Mouse (Mus musculus): ENCODE results near the gene C1qb. TPM values are rescaled to one million over a fixed set of nuclear protein-coding genes. Genes with fewer than 3 reads are reported as not detected.
A peak's percentile ranks its signal among the peaks of the same experiment; 100 is the strongest.

C1qb gene
- polyA plus RNA-seq, 1 experiment from 2014 or later = 55.1 TPM

- WGBS = 73% methylated on average over 6 of the region's 6 CpGs
- Histone ChIP-seq H3K36me3 (ENCODE audit: insufficient read depth, low read length) (no peaks in the 10 kb centered on the region), H3K9ac (replicated peaks; ENCODE audit: low read depth) (no peak overlapping the region), H3K9me3 (ENCODE audit: low read length) (no peaks in the 10 kb centered on the region), H3K4me2 (replicated peaks; ENCODE audit: low read depth, low read length) (no peak overlapping the region), H3K27ac (ENCODE audit: low read length) (no peak overlapping the region), H3K4me3 (ENCODE audit: low read depth, low read length) (no peak overlapping the region), H3K27me3 (replicated peaks; ENCODE audit: insufficient read depth, low read length) (no peaks in the 10 kb centered on the region), H3K4me1 (ENCODE audit: insufficient read depth, low read depth, low read length) (no peaks in the 10 kb centered on the region)
- DNase-seq (ENCODE audit: low spot score) (no peak), ATAC-seq (no peak)
- no peak for TF ChIP-seq EP300 (IDR thresholded peaks at IDR 0.05)
- no peak for TF ChIP-seq CTCF (IDR thresholded peaks at IDR 0.05)
Observed at GRCm38 (mm10) chr4:136847166-136847565, 38.8 kb downstream of the C1qb start.

GRCm38 (mm10) chr4:136842802-136843201, 43.2 kb downstream of the C1qb start:
- ATAC-seq = no peak
- H3K27ac ChIP-seq (ENCODE audit: low read length) = no peak overlapping the region
- WGBS = 63% methylated on average over 10 of the region's 10 CpGs

GRCm38 (mm10) chr4:136842033-136842432, 44.0 kb downstream of the C1qb start:
- Histone ChIP-seq H3K4me2 (replicated peaks; ENCODE audit: low read depth, low read length) (no peak overlapping the region), H3K4me1 (ENCODE audit: insufficient read depth, low read depth, low read length) (no peaks in the 10 kb centered on the region), H3K36me3 (ENCODE audit: insufficient read depth, low read length) (no peaks in the 10 kb centered on the region), H3K27ac (ENCODE audit: low read length) (no peak overlapping the region), H3K27me3 (replicated peaks; ENCODE audit: insufficient read depth, low read length) (0 out of 2 replicates have a peak, but pooled peaks cover 10% of the 10 kb centered on the region), H3K9ac (replicated peaks; ENCODE audit: low read depth) (no peak overlapping the region), H3K9me3 (ENCODE audit: low read length) (no peaks in the 10 kb centered on the region), H3K4me3 (ENCODE audit: low read depth, low read length) (no peak overlapping the region)
- DNase-seq (ENCODE audit: low spot score) = no peak
- TF ChIP-seq CTCF (IDR thresholded peaks at IDR 0.05) (no peak), EP300 (IDR thresholded peaks at IDR 0.05) (no peak)
- no peak for ATAC-seq
- WGBS = 47% methylated on average over 4 of the region's 4 CpGs

More at GRCm38 (mm10) chr4:136842802-136843201, 43.2 kb downstream of the C1qb start:
- H3K4me3 ChIP-seq (ENCODE audit: low read depth, low read length) = no peak overlapping the region
- H3K9ac ChIP-seq (replicated peaks; ENCODE audit: low read depth) = no peak overlapping the region
- H3K4me1 ChIP-seq (ENCODE audit: insufficient read depth, low read depth, low read length) = no peaks in the 10 kb centered on the region
- no peak for DNase-seq (ENCODE audit: low spot score)
- TF ChIP-seq EP300 (IDR thresholded peaks at IDR 0.05) (no peak), CTCF (IDR thresholded peaks at IDR 0.05) (no peak)
- no peaks in the 10 kb centered on the region for H3K9me3 ChIP-seq (ENCODE audit: low read length)
- no peak overlapping the region for H3K4me2 ChIP-seq (replicated peaks; ENCODE audit: low read depth, low read length)
- H3K27me3 ChIP-seq (replicated peaks; ENCODE audit: insufficient read depth, low read length) = 0 out of 2 replicates have a peak, but pooled peaks cover 4% of the 10 kb centered on the region
- no peaks in the 10 kb centered on the region for H3K36me3 ChIP-seq (ENCODE audit: insufficient read depth, low read length)

- no peak overlapping the region for H3K4me3 ChIP-seq (ENCODE audit: low read depth, low read length)
- ATAC-seq = peak; percentile 66
- WGBS = 9% methylated on average over 5 of the region's 5 CpGs
- H3K27ac ChIP-seq (ENCODE audit: low read length) = no peak overlapping the region
- 0 out of 2 replicates have a peak, but pooled peaks cover 11% of the 10 kb centered on the region for H3K27me3 ChIP-seq (replicated peaks; ENCODE audit: insufficient read depth, low read length)
- H3K36me3 ChIP-seq (ENCODE audit: insufficient read depth, low read length) = no peaks in the 10 kb centered on the region
- H3K4me2 ChIP-seq (replicated peaks; ENCODE audit: low read depth, low read length) = no peak overlapping the region
- TF ChIP-seq EP300 (IDR thresholded peaks at IDR 0.05) = no peak
- TF ChIP-seq CTCF (IDR thresholded peaks at IDR 0.05) = peak; percentile 91
- no peak overlapping the region for H3K9ac ChIP-seq (replicated peaks; ENCODE audit: low read depth)
- peak; percentile 85 for DNase-seq (ENCODE audit: low spot score)
- H3K4me1 ChIP-seq (ENCODE audit: insufficient read depth, low read depth, low read length) = peaks cover 8% of the 10 kb centered on the region; the same call in 1 of the 2 replicates
- H3K9me3 ChIP-seq (ENCODE audit: low read length) = no peaks in the 10 kb centered on the region
Observed at GRCm38 (mm10) chr4:136841056-136841455, 44.9 kb downstream of the C1qb start.

GRCm38 (mm10) chr4:136838462-136838861, 47.5 kb downstream of the C1qb start:
- Histone ChIP-seq H3K4me1 (ENCODE audit: insufficient read depth, low read depth, low read length) (peaks cover 12% of the 10 kb centered on the region), H3K9me3 (ENCODE audit: low read length) (no peaks in the 10 kb centered on the region), H3K27ac (ENCODE audit: low read length) (no peak overlapping the region), H3K9ac (replicated peaks; ENCODE audit: low read depth) (no peak overlapping the region), H3K36me3 (ENCODE audit: insufficient read depth, low read length) (no peaks in the 10 kb centered on the region), H3K4me3 (ENCODE audit: low read depth, low read length) (no peak overlapping the region), H3K4me2 (replicated peaks; ENCODE audit: low read depth, low read length) (no peak overlapping the region), H3K27me3 (replicated peaks; ENCODE audit: insufficient read depth, low read length) (0 out of 2 replicates have a peak, but pooled peaks cover 11% of the 10 kb centered on the region)
- no peak for DNase-seq (ENCODE audit: low spot score)
- TF ChIP-seq CTCF (IDR thresholded peaks at IDR 0.05) = no peak
- no peak for TF ChIP-seq EP300 (IDR thresholded peaks at IDR 0.05)
- 52% methylated on average over 9 of the region's 9 CpGs for WGBS
- no peak for ATAC-seq

GRCm38 (mm10) chr4:136838026-136838425, 48.0 kb downstream of the C1qb start:
- peaks cover 12% of the 10 kb centered on the region for H3K4me1 ChIP-seq (ENCODE audit: insufficient read depth, low read depth, low read length)
- H3K9me3 ChIP-seq (ENCODE audit: low read length) = no peaks in the 10 kb centered on the region
- TF ChIP-seq CTCF (IDR thresholded peaks at IDR 0.05) (no peak), EP300 (IDR thresholded peaks at IDR 0.05) (no peak)
- H3K9ac ChIP-seq (replicated peaks; ENCODE audit: low read depth) = no peak overlapping the region
- no peak for ATAC-seq
- no peak overlapping the region for H3K4me3 ChIP-seq (ENCODE audit: low read depth, low read length)
- no peaks in the 10 kb centered on the region for H3K36me3 ChIP-seq (ENCODE audit: insufficient read depth, low read length)
- no peak overlapping the region for H3K27ac ChIP-seq (ENCODE audit: low read length)
- no peak overlapping the region for H3K4me2 ChIP-seq (replicated peaks; ENCODE audit: low read depth, low read length)
- H3K27me3 ChIP-seq (replicated peaks; ENCODE audit: insufficient read depth, low read length) = 0 out of 2 replicates have a peak, but pooled peaks cover 11% of the 10 kb centered on the region
- 65% methylated on average over 9 of the region's 9 CpGs for WGBS
- DNase-seq (ENCODE audit: low spot score) = no peak

Data from lung, postnatal 0 days (tissue).